Mouse (Mus musculus): ENCODE results near the gene Fbxl18.

DNA sequence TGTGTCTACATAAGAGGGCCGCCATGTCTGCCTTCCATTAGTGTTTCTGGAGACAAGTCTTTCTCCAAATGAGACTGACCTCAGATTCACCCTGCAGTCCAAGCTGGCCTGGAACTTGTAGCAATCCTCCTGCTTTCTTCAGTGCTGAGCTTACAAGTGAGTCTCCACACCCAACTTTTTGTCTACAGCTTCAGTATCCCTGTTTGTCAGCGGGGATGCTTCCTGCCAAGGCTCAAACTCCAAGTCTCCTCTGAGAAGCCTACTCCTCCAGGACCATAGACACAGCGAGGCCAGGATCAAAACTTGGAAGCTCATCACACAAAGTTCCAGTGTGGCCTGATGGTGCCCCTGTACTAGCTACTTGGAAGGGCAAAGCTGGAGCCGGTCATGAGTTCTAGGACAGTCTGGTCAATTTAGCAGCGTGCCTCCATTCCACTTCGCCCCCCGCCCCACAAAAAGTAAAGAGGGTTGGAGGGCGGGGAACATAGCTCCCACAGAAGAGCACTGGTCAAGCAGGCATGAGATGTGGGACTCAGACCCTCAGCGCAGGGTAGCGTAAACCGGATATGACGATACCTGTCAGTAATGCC lies 32.2 kb upstream of the Fbxl18 start:
- TF ChIP-seq CTCF (IDR thresholded peaks at IDR 0.05) (no peak), POLR2A (IDR thresholded peaks at IDR 0.05; ENCODE audit: insufficient read depth, low read depth, low read length) (no peak), EP300 (IDR thresholded peaks at IDR 0.05; ENCODE audit: insufficient read depth, low read depth, low read length) (no peak)
